Comparison of ENCODE assay signal across 21 mouse cellular contexts in the genomic region with DNA sequence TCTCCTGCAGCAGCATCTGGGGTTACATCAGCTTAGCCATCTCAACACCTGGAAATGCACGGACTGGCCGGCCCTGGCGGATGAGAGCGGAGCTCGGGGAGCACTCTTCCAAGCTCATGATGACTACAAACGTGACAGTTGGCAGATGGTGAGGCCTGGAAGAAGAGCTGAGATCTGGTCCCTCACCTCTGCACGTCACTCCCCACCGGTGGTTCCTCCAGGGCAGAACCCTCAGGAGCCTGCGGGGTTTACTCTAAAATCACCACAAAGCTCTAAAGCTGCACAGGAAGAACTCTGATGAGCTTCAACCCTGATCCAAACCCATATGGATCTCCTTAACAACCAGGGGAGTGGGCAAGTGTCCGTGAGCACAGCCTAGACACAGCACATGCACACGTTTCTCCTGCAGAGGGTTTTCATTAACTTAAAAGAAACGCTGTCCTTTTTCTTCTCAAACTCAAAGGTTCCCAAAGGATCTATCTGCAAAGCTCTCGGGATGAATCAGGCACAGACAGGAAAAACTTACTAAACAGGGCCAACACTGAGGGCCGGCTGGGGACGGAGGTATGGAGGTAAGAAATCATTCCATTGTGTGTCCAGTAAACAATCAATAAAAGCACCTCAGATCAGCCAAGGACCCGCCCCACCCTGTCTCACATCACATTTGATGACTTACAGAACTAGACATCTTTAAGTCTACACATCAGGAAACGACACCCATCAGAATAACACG.
DNase-seq lines count a peak whose midpoint lies in the region; ATAC-seq lines count a peak whose summit lies in the region.
"Had no signal": no experiment of that assay in that cellular context is flagged by ENCODE, and none has a peak within 500 bp of the region (broad histone marks: within the 10 kb centered on the region; RNA-seq: fewer than 3 reads in every experiment).

No protein-coding gene starts in this region.

- 82% methylated on average over 18 of the region's 18 CpGs for WGBS in hindbrain, embryonic 10.5 days
- WGBS in hindbrain, embryonic 12.5 days = 74% methylated on average over 18 of the region's 18 CpGs
- WGBS in limb, embryonic 11.5 days = 54% methylated on average over 18 of the region's 18 CpGs

- peak overlapping the region; percentile 41; the same call in 1 of the 2 replicates for H3K27ac ChIP-seq in hindbrain, embryonic 10.5 days
- no peak overlapping the region for H3K27ac ChIP-seq in hindbrain, embryonic 12.5 days
- H3K27ac ChIP-seq in limb, embryonic 11.5 days (replicated peaks; ENCODE audit: low read depth, low read length) = 0 out of 2 replicates have a peak overlapping the region, but pooled peaks have one; percentile 9
- H3K27ac ChIP-seq: embryonic facial prominence, embryonic 13.5 days; liver, embryonic 13.5 days; midbrain, embryonic 13.5 days; neural tube, embryonic 12.5 days had no signal

- no peaks in the 10 kb centered on the region for H3K27me3 ChIP-seq in hindbrain, embryonic 10.5 days (ENCODE audit: insufficient read depth, poor library complexity, severe bottlenecking)
- H3K27me3 ChIP-seq in hindbrain, embryonic 12.5 days = no peaks in the 10 kb centered on the region
- H3K27me3 ChIP-seq in limb, embryonic 11.5 days (ENCODE audit: control insufficient read depth, insufficient read depth, low read length) = no peaks in the 10 kb centered on the region
- H3K27me3 ChIP-seq: embryonic facial prominence, embryonic 13.5 days; heart, embryonic 12.5 days; liver, embryonic 13.5 days; midbrain, embryonic 13.5 days; neural tube, embryonic 12.5 days had no signal

- no peaks in the 10 kb centered on the region for H3K9me3 ChIP-seq in hindbrain, embryonic 10.5 days
- H3K9me3 ChIP-seq in hindbrain, embryonic 12.5 days (replicated peaks) = no peaks in the 10 kb centered on the region
- no peaks in the 10 kb centered on the region for H3K9me3 ChIP-seq in limb, embryonic 11.5 days (ENCODE audit: control insufficient read depth, low read length)
- H3K9me3 ChIP-seq: embryonic facial prominence, embryonic 13.5 days; heart, embryonic 12.5 days; liver, embryonic 13.5 days; midbrain, embryonic 13.5 days; neural tube, embryonic 12.5 days had no signal

- peaks cover 12% of the 10 kb centered on the region for H3K4me1 ChIP-seq in hindbrain, embryonic 10.5 days (replicated peaks)
- peaks cover 8% of the 10 kb centered on the region; the same call in 1 of the 2 replicates for H3K4me1 ChIP-seq in hindbrain, embryonic 12.5 days
- no peaks in the 10 kb centered on the region; the same call in 1 of the 2 replicates for H3K4me1 ChIP-seq in limb, embryonic 11.5 days (ENCODE audit: control insufficient read depth, insufficient read depth, low read length)
- H3K4me1 ChIP-seq: liver, embryonic 13.5 days had no signal

- peaks cover 18% of the 10 kb centered on the region for H3K36me3 ChIP-seq in hindbrain, embryonic 10.5 days
- H3K36me3 ChIP-seq in hindbrain, embryonic 12.5 days = peaks cover 3% of the 10 kb centered on the region; the same call in 1 of the 2 replicates
- no peaks in the 10 kb centered on the region for H3K36me3 ChIP-seq in limb, embryonic 11.5 days (ENCODE audit: control insufficient read depth, insufficient read depth, low read length)
- H3K36me3 ChIP-seq: heart, embryonic 12.5 days; liver, embryonic 13.5 days; neural tube, embryonic 12.5 days had no signal

- no peak overlapping the region for H3K4me2 ChIP-seq in hindbrain, embryonic 12.5 days (replicated peaks)
- no peak overlapping the region for H3K4me2 ChIP-seq in limb, embryonic 11.5 days (ENCODE audit: low read depth, severe bottlenecking)
- H3K4me2 ChIP-seq: embryonic facial prominence, embryonic 13.5 days; heart, embryonic 12.5 days; liver, embryonic 13.5 days; lung, embryonic 14.5 days; midbrain, embryonic 13.5 days; neural tube, embryonic 12.5 days had no signal

- H3K9ac ChIP-seq in hindbrain, embryonic 12.5 days = no peak overlapping the region
- H3K9ac ChIP-seq in limb, embryonic 11.5 days (ENCODE audit: low read length) = no peak overlapping the region
- H3K9ac ChIP-seq: embryonic facial prominence, embryonic 13.5 days; heart, embryonic 12.5 days; liver, embryonic 13.5 days; lung, embryonic 14.5 days; midbrain, embryonic 13.5 days; neural tube, embryonic 12.5 days had no signal

- no peak for DNase-seq in hindbrain, embryonic 10.5 days (ENCODE audit: low spot score)
- peak; percentile 58 for DNase-seq in cerebellum, adult 11-12 months
- DNase-seq in cerebellum, adult 9-11 months = peak; percentile 68
- DNase-seq in limb, embryonic 11.5 days (ENCODE audit: low spot score) = no peak
- no peak for DNase-seq in urinary bladder, adult 18-20 months (ENCODE audit: low spot score in 2 of 2)
- no peak for DNase-seq in urinary bladder, postnatal 25 days (ENCODE audit: low spot score)
- DNase-seq: adrenal gland, postnatal 14 days; heart, postnatal 14 days; kidney, adult 9 months; kidney, postnatal 25 days; liver, embryonic 13.5 days; right cerebral cortex, adult 18-20 months; spleen, adult 18-20 months; thymus, postnatal 36 days had no signal

- ATAC-seq in hindbrain, embryonic 12.5 days (ENCODE audit: low FRiP score) = no peak
- no peak for ATAC-seq in limb, embryonic 11.5 days (ENCODE audit: insufficient number of reproducible peaks, low FRiP score, low TSS enrichment, low read depth)
- ATAC-seq: forebrain, embryonic 16.5 days; midbrain, embryonic 13.5 days had no signal

- H3K4me3 ChIP-seq in hindbrain, embryonic 10.5 days = no peak overlapping the region
- no peak overlapping the region for H3K4me3 ChIP-seq in hindbrain, embryonic 12.5 days
- no peak overlapping the region for H3K4me3 ChIP-seq in limb, embryonic 11.5 days (ENCODE audit: low read depth, low read length)
- H3K4me3 ChIP-seq: embryonic facial prominence, embryonic 13.5 days; heart, embryonic 12.5 days; liver, embryonic 13.5 days; midbrain, embryonic 13.5 days; neural tube, embryonic 12.5 days had no signal

Comparison
In these comparisons a context has a peak if more than half of its experiments do, and no peak if none do; other contexts are left out.
1. DNase-seq: peak in cerebellum, adult 11-12 months (single experiment) and cerebellum, adult 9-11 months (single experiment); none in hindbrain, embryonic 10.5 days (single experiment), limb, embryonic 11.5 days (single experiment), urinary bladder, adult 18-20 months (0 of 2) and urinary bladder, postnatal 25 days (single experiment).